Mouse (Mus musculus): ENCODE results near the gene Atg16l2.
A peak's percentile ranks its signal among the peaks of the same experiment; 100 is the strongest.

Atg16l2 gene

DNA sequence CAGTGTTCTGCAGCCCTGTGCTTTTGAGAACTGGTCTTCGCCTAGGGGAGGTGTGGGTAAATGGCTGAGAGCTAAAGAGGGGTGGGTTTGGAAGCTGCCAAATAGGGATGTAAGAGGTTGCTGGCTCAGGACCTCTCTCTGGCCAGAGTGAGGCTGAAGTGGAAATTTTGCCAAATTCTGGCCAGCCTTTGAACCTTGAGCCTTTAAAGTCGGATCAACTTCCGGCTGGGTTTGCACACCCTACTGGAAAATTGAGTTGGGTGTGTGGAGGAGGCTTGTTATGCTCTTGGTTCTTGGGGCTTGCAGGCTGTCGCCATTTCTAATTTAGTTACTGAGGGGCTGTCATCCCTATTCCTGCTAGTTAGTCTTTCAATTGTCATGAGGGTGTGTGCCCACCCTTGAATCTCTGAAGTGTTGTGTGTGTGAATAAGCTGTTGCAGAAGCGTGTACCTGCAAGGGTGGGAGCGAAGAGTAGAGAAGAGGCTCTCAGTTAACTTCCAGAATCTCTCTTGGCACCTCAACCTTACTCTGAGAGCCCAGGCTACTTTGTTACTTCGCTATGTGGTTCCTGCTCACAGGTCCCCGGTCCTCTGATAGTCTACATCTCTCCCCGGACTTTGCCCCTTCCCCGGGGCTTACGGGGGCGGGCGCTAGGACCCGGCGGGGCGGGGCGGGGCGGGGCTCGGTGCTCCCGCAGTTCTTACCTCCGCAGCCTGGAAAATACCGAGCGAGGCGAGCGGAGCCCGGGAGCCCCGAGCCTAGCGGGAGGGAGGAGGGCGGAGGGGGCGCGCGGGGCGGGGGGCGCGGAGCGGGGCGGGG lies 18.6 kb upstream of the Atg16l2 start:
- peak; percentile 83 for DNase-seq

DNA sequence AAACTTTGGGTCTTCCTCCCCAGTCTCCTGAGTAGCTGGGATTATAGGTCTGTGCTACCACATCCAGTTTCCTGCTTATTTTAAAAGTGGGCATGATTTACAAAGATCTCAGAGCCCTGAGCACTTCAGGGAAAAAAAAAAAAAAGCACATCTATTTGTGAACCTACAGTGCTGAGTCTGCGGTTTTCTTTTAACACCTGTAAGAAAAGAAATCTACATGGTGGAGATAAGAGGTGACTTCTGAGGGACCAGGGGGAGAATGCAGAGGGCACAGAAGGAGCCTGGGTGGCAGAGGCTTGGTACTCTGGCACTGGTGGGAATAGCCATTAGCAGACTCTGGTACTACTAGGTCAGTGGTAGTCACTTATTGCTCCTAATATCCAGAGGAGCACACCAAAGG lies 17.7 kb upstream of the Atg16l2 start:
- DNase-seq = no peak

DNA sequence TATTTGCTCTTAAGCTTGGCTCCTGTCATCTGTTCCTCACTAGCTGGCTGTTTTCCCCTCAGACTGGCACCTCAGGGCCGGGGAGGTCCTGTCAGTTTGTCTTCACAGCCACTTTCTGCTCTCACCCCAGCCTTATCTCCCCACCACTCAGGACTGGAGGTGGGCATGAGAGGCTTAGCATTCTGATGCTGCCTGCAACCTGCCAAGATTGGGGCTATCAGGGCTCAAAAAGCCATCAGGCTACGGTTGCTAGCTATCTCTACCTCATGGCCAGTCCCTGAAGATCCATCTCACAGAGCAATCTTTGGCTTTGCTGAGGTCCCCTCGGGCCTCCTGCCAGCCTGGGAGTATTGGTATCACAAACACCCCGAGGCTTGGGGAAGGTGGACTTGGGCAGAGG lies 16.8 kb upstream of the Atg16l2 start:
- no peak for DNase-seq

DNA sequence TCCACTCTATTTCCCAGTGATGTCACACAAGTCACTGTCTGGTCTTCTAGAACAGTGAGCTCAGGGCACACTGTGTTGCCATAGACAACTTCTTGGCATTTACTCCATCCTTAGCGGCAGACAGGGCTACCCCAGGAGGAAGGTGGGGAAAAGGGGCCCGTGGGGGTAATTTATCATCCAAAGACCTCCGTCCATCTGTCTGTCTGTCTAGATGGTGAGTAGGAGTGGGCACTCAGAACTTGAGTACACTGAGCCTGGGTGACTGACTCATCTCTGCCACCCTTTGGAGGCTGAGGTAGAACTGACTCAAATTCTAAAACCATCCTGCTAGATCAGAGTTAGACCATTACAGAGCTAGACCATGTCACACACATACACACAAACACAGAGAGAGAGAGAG lies 15.0 kb upstream of the Atg16l2 start, which contains the start of gene Stard10:
Gene Stard10 (plus strand): TSS at position 73 of the 400 bp plus-strand sequence.
- no peak for DNase-seq

DNA sequence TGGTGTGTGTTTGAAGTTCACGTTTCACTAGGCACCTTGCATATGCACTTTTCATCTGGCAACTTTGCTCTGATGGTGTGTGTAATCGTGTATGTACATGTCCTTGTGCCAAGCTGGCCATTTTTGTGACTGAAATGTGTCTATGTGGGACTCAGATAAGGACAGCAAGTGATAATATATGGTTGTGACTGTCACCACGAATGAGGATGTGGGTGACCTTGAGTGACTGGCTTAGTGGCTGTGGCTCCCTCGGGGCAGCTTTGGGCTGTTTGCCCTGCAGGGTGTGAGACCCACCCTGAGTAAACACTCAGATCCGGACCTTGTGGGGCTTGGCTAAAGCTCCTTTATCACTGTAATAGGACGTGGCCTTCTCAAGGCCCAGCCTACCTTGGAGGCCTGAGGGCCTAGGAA lies 14.5 kb upstream of the Atg16l2 start:
- no peak for DNase-seq

DNA sequence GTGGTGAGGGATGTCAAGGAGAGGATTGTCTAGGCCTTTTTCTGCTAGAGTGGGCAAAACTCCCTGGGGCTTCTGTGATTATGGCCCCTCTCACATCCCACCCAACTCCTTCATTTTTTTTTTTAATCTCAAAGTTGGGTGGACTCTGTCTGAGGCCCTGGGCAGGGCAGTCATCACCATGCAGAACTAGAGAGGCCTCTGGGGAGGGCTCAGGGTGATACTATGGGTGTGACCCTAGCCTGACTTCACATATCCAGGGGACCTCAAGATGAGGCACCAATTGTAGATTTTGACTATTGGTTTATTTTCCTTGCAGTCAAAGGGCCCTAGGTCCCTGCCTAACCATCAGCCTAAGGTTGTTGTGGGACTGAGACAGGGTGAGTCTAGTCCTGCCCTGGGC lies 13.6 kb upstream of the Atg16l2 start:
- no peak for DNase-seq

DNA sequence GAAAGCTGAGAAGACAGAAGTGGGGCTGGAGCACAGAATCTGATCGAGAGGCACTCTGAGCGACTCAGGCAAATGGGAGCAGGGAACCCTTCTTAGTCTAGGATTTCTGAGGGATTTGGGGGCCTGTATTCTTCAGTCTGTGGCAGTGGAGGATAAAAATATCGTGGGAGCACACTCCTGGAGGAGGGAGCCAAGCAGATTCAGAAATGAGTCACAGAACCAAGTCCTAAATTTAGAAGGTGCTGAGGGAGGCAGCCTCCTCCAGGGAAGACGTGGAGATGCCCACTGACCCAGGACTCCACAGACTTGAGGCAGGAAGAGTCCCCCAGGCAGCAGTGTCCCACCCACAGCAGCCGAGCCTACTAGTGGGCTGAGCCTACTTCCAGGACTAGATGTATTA lies 12.3 kb upstream of the Atg16l2 start:
- no peak for DNase-seq

DNA sequence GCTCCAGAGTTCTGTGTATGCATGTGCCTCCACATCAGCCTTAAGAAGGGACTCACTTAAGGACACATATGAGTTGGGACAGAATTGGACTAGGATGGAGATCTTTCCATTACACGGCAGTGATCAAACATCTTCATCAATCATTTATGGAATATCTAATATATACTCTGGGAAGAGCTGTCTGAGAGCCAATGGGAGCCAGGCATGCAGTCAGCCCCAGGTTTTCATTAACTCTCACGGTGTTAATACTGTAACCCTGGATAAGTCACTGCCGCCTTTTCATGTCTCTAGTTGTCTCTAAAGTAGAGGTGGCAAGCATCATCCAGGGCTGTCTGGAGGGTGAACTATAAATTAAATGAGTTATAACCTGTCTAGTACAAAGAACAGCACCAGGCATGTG lies 11.0 kb upstream of the Atg16l2 start:
- no peak for DNase-seq

DNA sequence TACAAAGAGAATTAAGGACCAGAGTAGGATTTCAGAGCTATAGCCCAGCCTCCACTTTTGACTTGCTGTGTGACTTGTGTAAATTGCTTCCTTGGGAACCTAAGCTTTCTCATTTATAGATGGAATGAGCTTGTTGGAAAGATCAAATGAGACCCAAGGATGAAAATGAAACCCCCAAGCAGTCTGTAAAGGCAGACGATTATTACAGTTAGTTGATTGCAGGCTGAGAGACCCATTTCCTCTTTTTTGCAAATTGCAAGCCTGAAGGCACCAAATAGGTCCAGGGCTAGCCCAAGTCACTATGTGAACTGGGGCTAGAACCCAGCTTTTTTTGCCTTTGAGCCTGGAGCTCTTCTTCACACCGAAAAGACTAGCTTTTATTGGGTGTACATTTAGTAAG lies 9.0 kb upstream of the Atg16l2 start:
- no peak for DNase-seq

DNA sequence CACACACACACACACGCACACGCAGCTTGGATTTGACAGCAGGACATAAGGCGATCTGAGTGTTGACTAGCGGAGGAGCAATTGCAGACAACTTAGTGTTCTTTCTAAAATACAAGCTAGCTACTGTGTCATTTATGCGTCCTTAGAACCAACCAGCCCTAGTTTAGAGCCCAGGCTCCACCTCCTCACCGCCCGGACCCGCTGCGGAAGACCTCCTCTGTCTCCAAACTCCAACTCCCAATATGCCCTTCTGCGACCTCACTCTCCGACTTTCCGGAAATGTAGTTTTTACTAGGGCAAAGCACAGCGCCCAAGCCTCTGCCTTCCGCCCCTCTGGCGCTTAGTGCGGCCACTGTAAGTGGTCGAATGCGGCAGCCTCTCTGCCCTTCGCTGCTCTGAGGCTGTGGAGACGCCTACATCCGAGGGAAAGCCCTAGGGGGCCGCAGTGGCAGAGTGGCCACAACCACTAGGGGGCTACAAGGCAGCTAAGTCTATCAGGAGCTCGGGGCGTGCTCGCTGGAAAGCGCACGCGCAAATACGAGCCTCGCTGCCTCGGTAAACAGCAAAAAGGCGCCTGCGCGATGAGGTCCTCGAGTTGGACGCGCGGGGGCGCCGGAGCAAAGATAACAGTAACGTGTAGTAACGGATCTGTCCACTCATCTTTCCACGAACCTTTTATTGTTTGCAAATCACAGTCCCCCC lies 8.4 kb upstream of the Atg16l2 start:
- peak; percentile 99 for DNase-seq

DNA sequence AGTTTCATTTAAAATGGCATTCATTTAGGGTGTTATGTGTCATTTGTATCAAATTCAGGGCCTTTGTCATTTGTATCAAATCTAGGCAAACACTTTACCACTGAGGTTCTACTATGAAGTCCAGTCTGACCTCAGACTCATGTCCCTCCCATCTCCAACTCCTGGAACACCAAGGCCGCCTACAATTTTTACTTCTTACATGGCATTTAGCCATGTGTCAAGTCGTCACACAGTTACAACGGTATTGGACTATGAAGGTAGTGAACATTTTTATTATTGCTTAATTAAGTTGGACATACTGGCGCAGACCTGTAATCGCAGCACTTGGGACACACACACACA lies 7.9 kb upstream of the Atg16l2 start:
- DNase-seq = no peak

DNA sequence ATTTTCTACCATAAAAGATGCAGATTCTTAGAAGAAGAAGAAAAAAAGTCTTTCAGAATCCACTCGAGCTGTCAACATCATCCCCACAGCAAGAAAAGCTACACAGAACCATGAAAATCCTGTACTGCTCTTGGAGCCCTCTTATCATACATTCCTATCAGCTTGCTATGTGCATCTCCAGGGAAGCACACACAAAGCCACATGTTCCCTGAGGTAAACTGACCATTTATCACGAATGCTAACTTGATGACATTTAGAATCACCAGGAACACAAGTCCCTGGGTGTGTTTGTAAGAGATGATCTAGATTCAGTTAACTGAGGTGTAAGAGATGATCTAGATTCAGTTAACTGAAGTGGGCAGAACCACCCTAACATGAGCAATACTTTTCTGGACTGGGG lies 4.8 kb upstream of the Atg16l2 start:
- no peak for DNase-seq

DNA sequence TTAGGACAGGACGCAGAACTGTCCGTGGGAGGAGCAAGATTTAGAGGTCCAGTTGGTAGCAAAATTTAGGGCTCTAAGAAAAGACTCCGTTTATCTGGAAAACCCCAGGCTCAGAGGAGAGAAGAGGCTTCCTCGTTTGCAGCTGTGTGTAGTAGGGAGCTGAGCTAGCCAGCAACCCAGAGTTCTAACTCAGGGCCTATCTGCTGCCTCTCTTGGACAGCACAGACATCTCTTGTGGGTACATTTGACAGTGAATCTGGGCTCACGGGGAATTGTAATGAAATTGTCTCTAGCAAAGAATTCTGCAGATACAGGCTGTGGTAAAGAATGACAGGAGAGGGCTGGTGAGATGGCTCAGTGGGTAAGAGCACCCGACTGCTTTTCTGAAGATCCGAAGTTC lies 640 bp upstream of the Atg16l2 start:
- DNase-seq = no peak

DNA sequence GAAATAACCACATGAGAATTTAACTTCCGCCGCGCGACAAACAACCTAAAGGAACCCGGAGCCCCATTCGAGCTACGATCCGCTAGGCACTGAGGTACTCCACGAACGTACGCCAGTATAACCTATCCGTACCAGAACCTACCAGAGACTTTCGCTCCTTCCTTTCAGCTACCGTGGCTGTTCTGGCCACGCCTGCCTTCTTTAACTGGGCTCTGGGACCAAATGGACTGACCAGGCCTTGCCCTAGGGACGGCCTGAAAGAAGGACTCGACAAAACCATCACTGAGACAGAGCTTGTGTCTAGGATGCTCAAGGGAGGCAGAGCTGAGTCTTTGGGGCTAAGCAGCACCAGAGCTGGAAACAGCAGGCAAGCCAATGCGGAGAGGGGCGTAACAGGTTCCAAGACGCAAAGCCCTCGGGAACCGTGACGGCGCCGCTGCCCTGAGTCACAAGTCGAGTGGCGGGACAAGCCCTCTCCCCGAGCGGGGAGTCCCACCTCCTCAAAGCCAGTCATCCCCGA lies 630 bp downstream of the Atg16l2 start:
- DNase-seq = no peak

DNA sequence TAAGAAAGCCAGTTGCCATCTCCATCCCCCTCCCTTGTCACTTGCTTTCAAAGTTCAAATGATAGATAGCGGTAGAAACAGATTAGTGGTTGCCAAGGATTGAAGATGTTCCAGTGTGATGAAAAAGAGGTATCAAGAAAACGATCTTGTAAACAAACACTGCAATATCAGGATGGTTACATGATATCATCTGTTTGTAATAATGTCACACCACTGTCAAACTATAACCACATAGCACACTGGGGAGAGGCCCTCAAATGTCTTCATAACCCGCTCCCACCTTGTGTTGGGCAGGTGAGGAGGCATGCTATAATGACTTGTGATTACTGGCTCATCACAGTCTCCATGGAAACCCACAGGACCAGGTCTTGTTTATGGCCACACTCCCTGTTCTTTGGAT lies 3.7 kb downstream of the Atg16l2 start:
- no peak for DNase-seq

DNA sequence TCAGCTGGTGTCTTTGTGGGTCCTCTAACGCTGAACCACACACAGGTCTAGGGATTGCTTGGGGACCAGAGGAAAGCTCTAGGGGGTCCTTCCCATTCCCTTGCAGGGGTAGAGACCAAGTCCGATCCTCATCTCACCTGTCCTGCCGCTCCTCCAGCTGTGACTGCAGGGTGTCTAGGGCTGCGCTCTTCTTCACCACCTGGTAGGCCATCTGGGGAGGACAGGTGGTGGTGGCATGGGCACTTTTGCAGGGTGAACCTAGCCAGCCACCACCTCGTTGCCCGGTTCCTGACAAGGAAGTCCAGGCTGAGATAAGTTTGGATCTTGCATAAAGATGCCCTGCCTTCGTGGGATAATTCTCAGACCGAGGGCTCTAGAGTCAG lies 5.0 kb downstream of the Atg16l2 start:
- DNase-seq = no peak

DNA sequence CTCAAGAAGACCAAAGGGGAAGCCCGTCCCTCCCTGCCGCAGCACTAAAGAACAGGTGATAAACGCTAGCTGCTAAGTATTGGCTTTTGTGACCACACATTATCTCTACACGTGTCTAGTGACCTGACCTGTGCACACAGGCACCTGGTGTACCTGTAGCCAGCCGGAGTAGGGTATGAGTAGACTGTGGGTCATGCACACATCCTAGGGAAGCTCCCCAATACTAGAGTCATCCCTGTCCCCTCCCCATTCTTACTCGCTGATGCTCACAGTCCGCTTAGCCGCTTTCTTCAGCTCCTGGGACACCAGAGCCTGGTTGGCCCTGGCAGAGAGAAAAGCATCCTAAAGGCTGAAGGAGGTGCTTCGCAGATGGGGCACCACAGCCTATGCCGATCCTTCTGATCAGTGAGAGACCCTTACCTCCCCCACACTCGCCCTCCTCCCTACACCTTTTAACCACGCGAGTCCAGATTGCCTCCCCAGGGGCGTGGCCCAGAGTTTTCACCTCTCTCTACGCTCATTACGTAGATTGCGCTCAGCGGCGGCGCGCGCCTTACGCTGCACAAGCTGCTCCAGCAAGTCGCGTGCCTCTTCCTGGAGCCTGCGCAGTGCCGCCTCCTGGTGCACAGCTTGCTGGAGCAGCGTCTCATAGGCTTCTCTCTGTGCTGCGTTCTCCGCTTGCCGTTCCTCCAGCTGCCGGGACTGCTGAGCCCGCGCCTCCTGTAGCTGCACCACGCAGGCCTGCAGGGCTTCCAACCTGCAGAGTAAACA lies 5.6 kb downstream of the Atg16l2 start:
- DNase-seq = peak; percentile 93

DNA sequence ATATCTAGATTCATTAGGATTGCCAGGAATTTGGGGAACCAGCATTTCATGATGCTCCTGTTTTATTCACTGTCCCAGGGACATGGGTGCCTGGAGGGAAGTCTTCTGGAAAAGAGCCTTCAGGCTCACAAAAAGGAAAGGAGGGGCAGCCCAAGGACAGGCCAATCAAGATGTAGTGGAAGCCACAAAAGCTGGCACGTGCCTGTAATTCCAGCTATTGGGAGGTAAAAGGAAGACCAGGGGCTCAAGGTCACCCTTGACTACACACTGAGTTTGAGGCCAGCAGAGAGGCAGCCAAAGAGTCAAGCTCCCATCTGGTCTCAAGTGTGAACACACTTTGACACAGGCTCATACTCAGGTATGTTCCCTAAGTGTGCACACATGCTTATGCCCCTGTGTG lies 6.6 kb downstream of the Atg16l2 start:
- DNase-seq = no peak

DNA sequence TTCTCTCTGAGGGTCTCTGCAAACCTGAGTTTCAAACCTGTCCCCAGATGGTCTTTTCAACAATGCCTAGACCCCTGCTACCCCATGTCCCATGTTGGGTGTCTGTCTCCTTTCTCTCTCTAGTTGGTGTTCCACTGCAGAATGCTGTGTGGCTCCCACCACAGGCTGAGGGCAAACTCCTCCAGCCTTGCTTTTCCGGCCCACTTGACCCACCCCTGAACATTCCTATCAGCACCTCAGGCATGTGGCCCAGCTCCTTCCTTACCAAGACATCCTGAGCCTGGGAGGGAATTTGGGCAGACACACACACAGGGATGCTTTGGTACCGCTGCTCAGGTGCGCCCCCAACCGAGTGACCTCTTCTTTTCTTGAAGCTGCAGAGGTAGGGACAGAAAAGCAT lies 8.4 kb downstream of the Atg16l2 start:
- DNase-seq = no peak

DNA sequence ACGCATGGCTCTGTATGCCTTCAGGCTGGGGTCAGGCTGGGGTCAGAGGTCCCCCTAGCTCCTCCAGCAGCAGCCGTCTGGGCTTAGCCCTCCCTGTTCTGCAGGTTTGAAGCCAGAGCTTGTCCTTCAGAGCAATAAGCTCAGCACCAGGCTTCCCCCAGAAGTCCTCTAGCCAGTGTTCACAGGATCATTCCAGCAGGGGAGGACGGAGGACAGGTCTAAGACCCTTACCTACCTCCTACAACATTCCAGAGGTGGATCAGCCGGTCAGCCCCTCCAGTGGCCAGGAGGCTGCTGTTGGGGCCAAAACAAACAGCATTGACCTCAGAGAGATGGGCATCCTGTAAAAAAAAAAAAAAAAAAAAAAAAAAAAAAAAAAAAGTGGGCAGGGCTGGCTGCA lies 8.9 kb downstream of the Atg16l2 start:
- DNase-seq = no peak

DNA sequence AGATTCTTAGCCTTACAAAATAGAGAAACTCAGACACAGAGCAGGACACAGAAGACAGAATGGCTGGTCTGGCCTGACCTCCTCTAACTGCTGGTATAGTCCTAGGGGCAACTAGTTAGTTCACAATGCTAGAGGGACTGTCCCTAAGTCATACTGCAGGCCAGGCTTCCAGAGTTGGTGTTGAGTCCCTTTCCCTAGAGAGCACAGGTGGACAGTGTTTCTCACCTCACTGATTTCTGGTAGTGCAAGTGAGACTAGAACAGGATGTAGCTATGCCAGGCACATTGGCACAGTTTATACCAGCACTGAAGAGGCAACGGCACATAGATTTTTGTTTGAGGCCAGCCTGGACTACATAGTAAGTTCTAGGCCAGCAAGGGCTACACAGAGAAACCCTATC lies 9.4 kb downstream of the Atg16l2 start:
- no peak for DNase-seq

DNA sequence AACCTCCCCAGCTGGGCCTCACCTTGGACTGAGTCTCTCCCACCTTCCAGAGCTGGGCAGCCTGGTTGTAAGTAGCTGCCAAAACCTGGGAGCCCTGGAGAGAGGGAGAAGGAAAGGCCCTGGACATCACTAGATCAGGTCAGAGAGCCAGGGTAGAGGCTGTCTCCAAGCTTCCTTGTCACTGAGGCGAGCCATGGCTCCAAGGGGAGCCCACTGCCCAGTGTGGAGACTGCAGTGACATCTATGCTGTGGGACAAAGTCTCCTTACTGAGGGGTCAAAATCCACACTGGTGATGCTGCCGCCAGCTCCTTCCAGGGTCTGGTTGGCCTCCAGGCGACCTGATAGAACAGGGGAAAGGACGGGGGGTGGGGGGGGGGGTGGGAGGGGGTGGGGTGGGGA lies 10.0 kb downstream of the Atg16l2 start:
- no peak for DNase-seq

DNA sequence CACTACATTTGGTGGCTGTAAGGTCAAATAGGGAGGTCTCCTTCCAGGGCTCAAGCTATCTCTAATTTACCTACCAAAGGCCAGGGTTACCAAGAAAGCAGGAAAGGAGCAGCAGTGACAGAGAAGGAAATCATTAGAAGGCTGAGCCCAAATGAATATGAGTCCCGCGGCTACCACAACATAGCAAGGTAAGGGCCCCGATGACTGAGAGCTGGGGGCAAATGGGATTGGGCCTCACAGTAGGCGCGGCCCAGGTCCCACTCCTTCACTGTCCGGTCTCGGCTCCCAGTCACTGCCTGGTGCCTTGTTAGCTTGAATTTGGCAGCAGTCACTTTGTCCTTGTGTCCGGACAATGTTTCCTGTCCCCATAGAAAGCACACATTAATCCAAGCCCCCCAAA lies 10.4 kb downstream of the Atg16l2 start:
- no peak for DNase-seq

DNA sequence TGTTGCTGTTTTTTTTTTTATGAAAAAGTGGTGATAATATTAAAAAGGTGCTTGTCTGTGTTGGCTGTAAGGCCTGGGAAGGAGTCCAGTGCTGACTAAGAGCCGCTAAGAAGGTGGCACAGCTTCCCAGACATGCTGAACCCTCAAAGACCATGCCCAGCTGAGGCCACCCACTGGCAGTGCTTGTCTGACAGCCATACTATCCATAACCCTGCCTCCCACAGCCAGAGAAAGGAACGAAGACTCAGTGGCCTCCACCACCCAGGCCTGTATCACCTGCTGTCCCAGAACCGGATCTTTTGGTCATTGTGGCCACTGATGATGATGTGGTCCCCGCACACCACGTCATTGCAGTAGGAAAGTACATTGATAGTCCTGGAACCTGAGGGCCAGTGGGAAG lies 10.8 kb downstream of the Atg16l2 start:
- no peak for DNase-seq
